Mouse (Mus musculus) liver, adult 2 months (tissue): ENCODE measurements around the gene Vpreb3. TPM values are rescaled to one million over a fixed set of nuclear protein-coding genes. Genes with fewer than 3 reads are reported as not detected.

Experiments used
- DNase-seq: peaks from one replicate; pipeline ENCODE4 v3.0.0-alpha.2; 2011; ENCODE audit warnings: low read depth, low spot score; ENCODE audit errors: extremely low read depth
- H3K27ac ChIP-seq: fragments of 200-500 bp; replicated peaks from 2 replicates; pipeline ENCODE4 v1.5.1; 2012; ENCODE audit warnings: low read depth, mild to moderate bottlenecking, control low read depth, inconsistent platforms, low read length; ENCODE audit not compliant: insufficient read depth
- H3K27me3 ChIP-seq: fragments of 200-500 bp; 2 replicates; pipeline ENCODE4 v1.6.1; 2012; ENCODE audit warnings: mild to moderate bottlenecking, moderate library complexity, low read length, inconsistent platforms; ENCODE audit not compliant: control insufficient read depth, insufficient read depth
- H3K36me3 ChIP-seq: fragments of 200-500 bp; 2 replicates; pipeline ENCODE4 v1.6.1; 2012; ENCODE audit warnings: low read length, inconsistent platforms; ENCODE audit not compliant: control insufficient read depth, insufficient read depth
- H3K4me1 ChIP-seq: fragments of 200-500 bp; 2 replicates; pipeline ENCODE4 v1.6.1; 2011; ENCODE audit warnings: low read length; ENCODE audit not compliant: control insufficient read depth, insufficient read depth
- H3K4me3 ChIP-seq: fragments of 200-500 bp; 2 replicates; pipeline ENCODE4 v1.5.1; 2011; ENCODE audit warnings: low read depth, mild to moderate bottlenecking, control low read depth, low read length, moderate library complexity; ENCODE audit not compliant: insufficient read depth
- H3K79me2 ChIP-seq: fragments of 200-500 bp; 2 replicates; pipeline ENCODE4 v1.6.1; 2012; ENCODE audit warnings: inconsistent platforms, mild to moderate bottlenecking, low read length, moderate library complexity; ENCODE audit not compliant: control insufficient read depth, insufficient read depth
- H3K9ac ChIP-seq: fragments of 200-500 bp; 2 replicates; pipeline ENCODE4 v1.6.1; 2012; ENCODE audit warnings: low read depth, mild to moderate bottlenecking, control low read depth, inconsistent platforms, low read length
- CTCF ChIP-seq: fragments of 200-500 bp; IDR thresholded peaks from 2 replicates; pipeline ENCODE4 v1.5.1; 2011; ENCODE audit warnings: low read depth, low read length, control low read depth
- POLR2A ChIP-seq: fragments of 200-500 bp; IDR thresholded peaks from 2 replicates; pipeline ENCODE4 v1.6.1; 2011; ENCODE audit warnings: low read length, control low read depth; ENCODE audit not compliant: insufficient read depth; ENCODE audit errors: extremely low read depth
- WGBS: fragments of 180-500 bp; shearing (Covaris S2); methylation state at CpG from one replicate; pipeline ENCODE4 v1.1.7; 2018; 5-methylcytosine and 5-hydroxymethylcytosine counted together
- polyA plus RNA-seq: library from polyadenylated mRNA; depleted of rRNA; stranded (reverse); fragments of >200 nt; gene quantifications from 2 replicates; pipeline ENCODE4 v1.2.3, GENCODE M21; 2012
- total RNA-seq: library from RNA; depleted of rRNA; stranded (reverse); fragments of >200 nt; gene quantifications from 2 replicates; pipeline ENCODE4 v1.2.3, GENCODE M21; 2014

The Vpreb3 gene
- total and polyA plus RNA-seq, 2 experiments, result 0.55 to 2.0 TPM

GRCm38 (mm10) chr10:75924324-75924723, 18.5 kb upstream of the Vpreb3 start:
- DNase-seq, result no peak
- Histone ChIP-seq H3K36me3 (no peaks in the 10 kb centered on the region), H3K27ac (no peak overlapping the region)

GRCm38 (mm10) chr10:75926396-75926795, 16.5 kb upstream of the Vpreb3 start:
- TF ChIP-seq CTCF, result no peak
- TF ChIP-seq POLR2A, result no peak
- no peaks in the 10 kb centered on the region for H3K27me3 ChIP-seq
- 92% methylated on average over 13 of the region's 13 CpGs for WGBS
- DNase-seq, result no peak
- no peak overlapping the region for H3K4me3 ChIP-seq
- H3K36me3 ChIP-seq, result no peaks in the 10 kb centered on the region
- peaks cover 4% of the 10 kb centered on the region for H3K4me1 ChIP-seq
- no peak overlapping the region for H3K27ac ChIP-seq
- H3K9ac ChIP-seq, result no peak overlapping the region
- 0 out of 2 replicates have a peak, but pooled peaks cover 4% of the 10 kb centered on the region for H3K79me2 ChIP-seq

More at GRCm38 (mm10) chr10:75924324-75924723, 18.5 kb upstream of the Vpreb3 start:
- Histone ChIP-seq H3K4me3 (no peak overlapping the region), H3K79me2 (0 out of 2 replicates have a peak, but pooled peaks cover 4% of the 10 kb centered on the region), H3K27me3 (no peaks in the 10 kb centered on the region), H3K9ac (no peak overlapping the region), H3K4me1 (peaks cover 8% of the 10 kb centered on the region)
- peak; percentile 41; the same call in 1 of the 2 replicates for TF ChIP-seq CTCF
- no peak for TF ChIP-seq POLR2A
- 34% methylated on average over 2 of the region's 2 CpGs for WGBS

- H3K9ac ChIP-seq, result no peak overlapping the region
- no peak overlapping the region for H3K27ac ChIP-seq
- H3K4me3 ChIP-seq, result no peak overlapping the region
- 58% methylated on average over 6 of the region's 6 CpGs for WGBS
- H3K4me1 ChIP-seq, result peaks cover 9% of the 10 kb centered on the region
- DNase-seq, result no peak
- H3K79me2 ChIP-seq, result no peaks in the 10 kb centered on the region
- H3K27me3 ChIP-seq, result no peaks in the 10 kb centered on the region
- TF ChIP-seq CTCF, result no peak
- no peak for TF ChIP-seq POLR2A
- H3K36me3 ChIP-seq, result no peaks in the 10 kb centered on the region
Observed at GRCm38 (mm10) chr10:75930304-75930703, 12.6 kb upstream of the Vpreb3 start.

GRCm38 (mm10) chr10:75931311-75931710, 11.5 kb upstream of the Vpreb3 start:
- peaks cover 2% of the 10 kb centered on the region; the same call in 1 of the 2 replicates for H3K79me2 ChIP-seq
- no peak for TF ChIP-seq POLR2A
- no peak for TF ChIP-seq CTCF
- peaks cover 9% of the 10 kb centered on the region for H3K4me1 ChIP-seq
- DNase-seq, result no peak
- H3K9ac ChIP-seq, result no peak overlapping the region
- H3K27ac ChIP-seq, result no peak overlapping the region
- H3K27me3 ChIP-seq, result no peaks in the 10 kb centered on the region
- no peaks in the 10 kb centered on the region for H3K36me3 ChIP-seq
- no peak overlapping the region for H3K4me3 ChIP-seq
- 25% methylated on average over 7 of the region's 7 CpGs for WGBS

GRCm38 (mm10) chr10:75932081-75932678, 10.7 kb upstream of the Vpreb3 start:
- Histone ChIP-seq H3K36me3 (no peaks in the 10 kb centered on the region), H3K27me3 (no peaks in the 10 kb centered on the region), H3K4me3 (peak overlapping the region; percentile 61; the same call in 1 of the 2 replicates), H3K27ac (no peak overlapping the region), H3K9ac (peak overlapping the region; percentile 82), H3K4me1 (peaks cover 9% of the 10 kb centered on the region), H3K79me2 (peaks cover 5% of the 10 kb centered on the region; the same call in 1 of the 2 replicates)
- 7% methylated on average over 42 of the region's 44 CpGs for WGBS
- no peak for DNase-seq
- TF ChIP-seq POLR2A, result no peak
- no peak for TF ChIP-seq CTCF

- Histone ChIP-seq H3K9ac (peak within 1 kb of the TSS; percentile 82), H3K4me1 (peaks cover 9% of the 10 kb centered on the region), H3K4me3 (peak within 1 kb of the TSS; percentile 61; the same call in 1 of the 2 replicates), H3K79me2 (peaks cover 7% of the 10 kb centered on the region; the same call in 1 of the 2 replicates), H3K27ac (no peak within 1 kb of the TSS), H3K27me3 (no peaks in the 10 kb centered on the region), H3K36me3 (no peaks in the 10 kb centered on the region)
- no peak for TF ChIP-seq CTCF
- TF ChIP-seq POLR2A, result no peak
- peak; percentile 90 for DNase-seq
- 24% methylated on average over 6 of the region's 6 CpGs for WGBS
Observed at GRCm38 (mm10) chr10:75932891-75933290, 10.0 kb upstream of the Vpreb3 start, which contains the start of gene Chchd10. Gene Chchd10, plus strand, starts transcription at chr10:75933130.
